In the genomic region with DNA sequence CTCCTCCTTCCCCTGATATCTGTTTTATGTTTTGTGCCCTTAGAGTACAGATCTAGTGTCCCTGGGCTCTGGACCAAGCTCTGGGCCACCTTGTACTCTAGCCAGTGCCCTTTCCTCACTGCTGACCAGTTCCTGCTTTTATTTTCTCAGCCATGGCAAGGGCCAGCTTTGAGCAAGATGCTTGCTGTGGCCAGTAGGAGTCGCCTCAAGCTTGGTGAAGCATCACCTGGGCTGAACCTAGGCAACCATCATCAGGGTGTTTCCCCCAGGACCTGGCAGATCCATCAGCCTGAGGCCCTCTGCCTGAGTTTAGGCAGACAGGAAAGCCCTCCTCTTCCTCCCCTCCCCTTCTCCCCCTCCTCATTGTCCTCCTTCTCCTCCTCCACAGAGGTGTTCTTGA, we compare ENCODE assay signal across 2 mouse cellular contexts.
TF ChIP-seq lines count a peak whose summit lies in the region.

No protein-coding gene starts in this region.

TF ChIP-seq in C2C12, 6 proteins besides CTCF, POLR2A, EP300 and RAD21:
- TF ChIP-seq MYOG (IDR thresholded peaks at IDR 0.05; ENCODE audit: control insufficient read depth, extremely low read depth, insufficient read length) (no peak), CEBPB (IDR thresholded peaks at IDR 0.05; ENCODE audit: low read depth) (no peak), USF1 (IDR thresholded peaks at IDR 0.05; ENCODE audit: low read depth) (no peak)
TF ChIP-seq in C2C12: peak in this region for 0.

TF ChIP-seq in MEL, 35 proteins besides CTCF, POLR2A, EP300 and RAD21:
- TF ChIP-seq SMC3 (IDR thresholded peaks at IDR 0.05; ENCODE audit: low read depth, low read length) (peak; percentile 10; the same call in 1 of the 2 replicates), E2F4 (IDR thresholded peaks at IDR 0.05; ENCODE audit: borderline replicate concordance, low read depth, low read length) (no peak), TBP (IDR thresholded peaks at IDR 0.05; ENCODE audit: low read depth, low read length) (no peak), POLR2AphosphoS5 (IDR thresholded peaks at IDR 0.05; ENCODE audit: borderline replicate concordance, low read depth, low read length) (no peak), KAT2A (conservative IDR thresholded peaks at IDR 0.05; ENCODE audit: low read depth, low read length) (no peak), ZNF384 (IDR thresholded peaks at IDR 0.05; ENCODE audit: low read depth, low read length) (no peak), BHLHE40 (IDR thresholded peaks at IDR 0.05; ENCODE audit: borderline replicate concordance, low read depth, low read length) (no peak), NRF1 (IDR thresholded peaks at IDR 0.05; ENCODE audit: insufficient read depth, low read depth, low read length, poor library complexity, severe bottlenecking) (no peak)
